Mouse (Mus musculus): ENCODE results near the gene Kcne2. TPM values are rescaled to one million over a fixed set of nuclear protein-coding genes. Genes with fewer than 3 reads are reported as not detected.

Kcne2 gene
- polyA plus RNA-seq, 1 experiment from 2014 or later, result 8.5 TPM

- Histone ChIP-seq H3K9ac (ENCODE audit: low read depth, low read length) (no peak overlapping the region), H3K36me3 (ENCODE audit: control insufficient read depth, insufficient read depth, low read length) (no peaks in the 10 kb centered on the region), H3K4me3 (ENCODE audit: low read depth, low read length) (no peak overlapping the region), H3K4me2 (ENCODE audit: low read length) (no peak overlapping the region), H3K9me3 (replicated peaks; ENCODE audit: control insufficient read depth, low read length, poor library complexity, severe bottlenecking) (no peaks in the 10 kb centered on the region), H3K27ac (ENCODE audit: low read length) (no peak overlapping the region), H3K27me3 (ENCODE audit: control insufficient read depth, insufficient read depth, low read depth, low read length) (no peaks in the 10 kb centered on the region), H3K4me1 (ENCODE audit: control insufficient read depth, insufficient read depth, low read length) (no peaks in the 10 kb centered on the region)
- no peak for ATAC-seq
- WGBS, result 80% methylated on average over 4 of the region's 4 CpGs
Observed at GRCm38 (mm10) chr16:92275526-92275925, 16.7 kb upstream of the Kcne2 start.

- H3K36me3 ChIP-seq (ENCODE audit: control insufficient read depth, insufficient read depth, low read length), result no peaks in the 10 kb centered on the region
- H3K27ac ChIP-seq (ENCODE audit: low read length), result no peak overlapping the region
- H3K9ac ChIP-seq (ENCODE audit: low read depth, low read length), result no peak overlapping the region
- H3K4me1 ChIP-seq (ENCODE audit: control insufficient read depth, insufficient read depth, low read length), result no peaks in the 10 kb centered on the region
- no peaks in the 10 kb centered on the region for H3K9me3 ChIP-seq (replicated peaks; ENCODE audit: control insufficient read depth, low read length, poor library complexity, severe bottlenecking)
- ATAC-seq, result no peak
- H3K4me2 ChIP-seq (ENCODE audit: low read length), result no peak overlapping the region
- WGBS, result 85% methylated on average over 5 of the region's 5 CpGs
- no peak overlapping the region for H3K4me3 ChIP-seq (ENCODE audit: low read depth, low read length)
- H3K27me3 ChIP-seq (ENCODE audit: control insufficient read depth, insufficient read depth, low read depth, low read length), result no peaks in the 10 kb centered on the region
Observed at GRCm38 (mm10) chr16:92282671-92283070, 9.5 kb upstream of the Kcne2 start.

- Histone ChIP-seq H3K27me3 (ENCODE audit: control insufficient read depth, insufficient read depth, low read depth, low read length) (no peaks in the 10 kb centered on the region), H3K4me3 (ENCODE audit: low read depth, low read length) (no peak overlapping the region), H3K4me2 (ENCODE audit: low read length) (no peak overlapping the region), H3K9ac (ENCODE audit: low read depth, low read length) (no peak overlapping the region), H3K9me3 (replicated peaks; ENCODE audit: control insufficient read depth, low read length, poor library complexity, severe bottlenecking) (no peaks in the 10 kb centered on the region), H3K36me3 (ENCODE audit: control insufficient read depth, insufficient read depth, low read length) (no peaks in the 10 kb centered on the region), H3K27ac (ENCODE audit: low read length) (no peak overlapping the region), H3K4me1 (ENCODE audit: control insufficient read depth, insufficient read depth, low read length) (no peaks in the 10 kb centered on the region)
- 69% methylated on average over 10 of the region's 10 CpGs for WGBS
- no peak for ATAC-seq
Observed at GRCm38 (mm10) chr16:92285068-92285467, 7.1 kb upstream of the Kcne2 start.

GRCm38 (mm10) chr16:92286609-92287008 lies 5.6 kb upstream of the Kcne2 start:
- WGBS, result 11% methylated on average over 7 of the region's 7 CpGs
- Histone ChIP-seq H3K4me2 (ENCODE audit: low read length) (no peak overlapping the region), H3K4me1 (ENCODE audit: control insufficient read depth, insufficient read depth, low read length) (no peaks in the 10 kb centered on the region), H3K27ac (ENCODE audit: low read length) (no peak overlapping the region), H3K9me3 (replicated peaks; ENCODE audit: control insufficient read depth, low read length, poor library complexity, severe bottlenecking) (no peaks in the 10 kb centered on the region), H3K27me3 (ENCODE audit: control insufficient read depth, insufficient read depth, low read depth, low read length) (no peaks in the 10 kb centered on the region), H3K36me3 (ENCODE audit: control insufficient read depth, insufficient read depth, low read length) (no peaks in the 10 kb centered on the region), H3K9ac (ENCODE audit: low read depth, low read length) (no peak overlapping the region), H3K4me3 (ENCODE audit: low read depth, low read length) (no peak overlapping the region)
- no peak for ATAC-seq

- Histone ChIP-seq H3K4me1 (ENCODE audit: control insufficient read depth, insufficient read depth, low read length) (no peaks in the 10 kb centered on the region), H3K27me3 (ENCODE audit: control insufficient read depth, insufficient read depth, low read depth, low read length) (no peaks in the 10 kb centered on the region), H3K4me2 (ENCODE audit: low read length) (no peak overlapping the region), H3K4me3 (ENCODE audit: low read depth, low read length) (no peak overlapping the region), H3K27ac (ENCODE audit: low read length) (no peak overlapping the region), H3K36me3 (ENCODE audit: control insufficient read depth, insufficient read depth, low read length) (no peaks in the 10 kb centered on the region), H3K9ac (ENCODE audit: low read depth, low read length) (no peak overlapping the region), H3K9me3 (replicated peaks; ENCODE audit: control insufficient read depth, low read length, poor library complexity, severe bottlenecking) (no peaks in the 10 kb centered on the region)
- no peak; the same call in 1 of the 2 replicates for ATAC-seq
- WGBS, result 86% methylated on average over 9 of the region's 9 CpGs
Observed at GRCm38 (mm10) chr16:92288778-92289177, 3.4 kb upstream of the Kcne2 start.

GRCm38 (mm10) chr16:92290045-92290444 lies 2.1 kb upstream of the Kcne2 start:
- peaks cover 2% of the 10 kb centered on the region; the same call in 1 of the 2 replicates for H3K4me1 ChIP-seq (ENCODE audit: control insufficient read depth, insufficient read depth, low read length)
- no peak overlapping the region for H3K4me2 ChIP-seq (ENCODE audit: low read length)
- no peaks in the 10 kb centered on the region for H3K36me3 ChIP-seq (ENCODE audit: control insufficient read depth, insufficient read depth, low read length)
- no peak overlapping the region for H3K9ac ChIP-seq (ENCODE audit: low read depth, low read length)
- no peak overlapping the region for H3K27ac ChIP-seq (ENCODE audit: low read length)
- ATAC-seq, result no peak
- no peak overlapping the region for H3K4me3 ChIP-seq (ENCODE audit: low read depth, low read length)
- no peaks in the 10 kb centered on the region for H3K27me3 ChIP-seq (ENCODE audit: control insufficient read depth, insufficient read depth, low read depth, low read length)
- no peaks in the 10 kb centered on the region for H3K9me3 ChIP-seq (replicated peaks; ENCODE audit: control insufficient read depth, low read length, poor library complexity, severe bottlenecking)

- H3K4me1 ChIP-seq (ENCODE audit: control insufficient read depth, insufficient read depth, low read length), result peaks cover 2% of the 10 kb centered on the region; the same call in 1 of the 2 replicates
- H3K9ac ChIP-seq (ENCODE audit: low read depth, low read length), result no peak overlapping the region
- H3K27me3 ChIP-seq (ENCODE audit: control insufficient read depth, insufficient read depth, low read depth, low read length), result no peaks in the 10 kb centered on the region
- no peaks in the 10 kb centered on the region for H3K9me3 ChIP-seq (replicated peaks; ENCODE audit: control insufficient read depth, low read length, poor library complexity, severe bottlenecking)
- ATAC-seq, result no peak
- H3K4me3 ChIP-seq (ENCODE audit: low read depth, low read length), result no peak overlapping the region
- 22% methylated on average over 12 of the region's 12 CpGs for WGBS
- no peaks in the 10 kb centered on the region for H3K36me3 ChIP-seq (ENCODE audit: control insufficient read depth, insufficient read depth, low read length)
- no peak overlapping the region for H3K27ac ChIP-seq (ENCODE audit: low read length)
- no peak overlapping the region for H3K4me2 ChIP-seq (ENCODE audit: low read length)
Observed at GRCm38 (mm10) chr16:92294267-92294970, 2.2 kb downstream of the Kcne2 start.

- H3K36me3 ChIP-seq (ENCODE audit: control insufficient read depth, insufficient read depth, low read length), result no peaks in the 10 kb centered on the region
- 83% methylated on average over 2 of the region's 2 CpGs for WGBS
- no peak for ATAC-seq
- H3K27me3 ChIP-seq (ENCODE audit: control insufficient read depth, insufficient read depth, low read depth, low read length), result no peaks in the 10 kb centered on the region
- no peak overlapping the region for H3K4me2 ChIP-seq (ENCODE audit: low read length)
- H3K4me3 ChIP-seq (ENCODE audit: low read depth, low read length), result no peak overlapping the region
- no peak overlapping the region for H3K27ac ChIP-seq (ENCODE audit: low read length)
- peaks cover 2% of the 10 kb centered on the region; the same call in 1 of the 2 replicates for H3K4me1 ChIP-seq (ENCODE audit: control insufficient read depth, insufficient read depth, low read length)
- H3K9ac ChIP-seq (ENCODE audit: low read depth, low read length), result no peak overlapping the region
- H3K9me3 ChIP-seq (replicated peaks; ENCODE audit: control insufficient read depth, low read length, poor library complexity, severe bottlenecking), result no peaks in the 10 kb centered on the region
Observed at GRCm38 (mm10) chr16:92295328-92295727, 3.1 kb downstream of the Kcne2 start.

- peak within 1 kb of the TSS; percentile 86 for H3K9ac ChIP-seq (ENCODE audit: low read depth, low read length)
- peak within 1 kb of the TSS; percentile 71 for H3K27ac ChIP-seq (ENCODE audit: low read length)
- peak within 1 kb of the TSS; percentile 70 for H3K4me3 ChIP-seq (ENCODE audit: low read depth, low read length)
- H3K4me2 ChIP-seq (ENCODE audit: low read length), result peak within 1 kb of the TSS; percentile 65
- peaks cover 3% of the 10 kb centered on the region; the same call in 1 of the 2 replicates for H3K36me3 ChIP-seq (ENCODE audit: control insufficient read depth, insufficient read depth, low read length)
- no peaks in the 10 kb centered on the region for H3K27me3 ChIP-seq (ENCODE audit: control insufficient read depth, insufficient read depth, low read depth, low read length)
- no peaks in the 10 kb centered on the region for H3K9me3 ChIP-seq (replicated peaks; ENCODE audit: control insufficient read depth, low read length, poor library complexity, severe bottlenecking)
- WGBS, result 7% methylated on average over 32 of the region's 32 CpGs
- ATAC-seq, result peak; percentile 95
- H3K4me1 ChIP-seq (ENCODE audit: control insufficient read depth, insufficient read depth, low read length), result peaks cover 11% of the 10 kb centered on the region
Observed at GRCm38 (mm10) chr16:92300649-92301411, 8.6 kb downstream of the Kcne2 start, which contains the start of gene Smim11. Smim11 (plus strand) TSS chr16:92301286.

Measured in midbrain, embryonic 16.5 days (tissue).